Mouse (Mus musculus) forebrain, embryonic 16.5 days (tissue): ENCODE measurements around the gene Rps10. TPM values are rescaled to one million over a fixed set of nuclear protein-coding genes. Genes with fewer than 3 reads are reported as not detected.
A peak's percentile ranks its signal among the peaks of the same experiment; 100 is the strongest.

Source experiments
- ATAC-seq: fragments of 200-750 bp; cut with Nextera tagmentation; 2 replicates; pipeline ENCODE4 v1.8.0; 2017; ENCODE audit warnings: mild to moderate bottlenecking, moderate library complexity
- H3K27ac ChIP-seq: fragments of 300-500 bp; sonication (generic); 2 replicates; pipeline ENCODE4 v1.5.1; 2014; ENCODE audit warnings: low read length, control low read depth
- H3K27me3 ChIP-seq: fragments of 300-500 bp; sonication (generic); replicated peaks from 2 replicates; pipeline ENCODE4 v1.6.1; 2014; ENCODE audit warnings: low read length; ENCODE audit not compliant: control insufficient read depth, insufficient read depth
- H3K36me3 ChIP-seq: fragments of 300-500 bp; sonication (generic); 2 replicates; pipeline ENCODE4 v1.6.1; 2014; ENCODE audit not compliant: control insufficient read depth, insufficient read depth
- H3K4me1 ChIP-seq: fragments of 300-500 bp; sonication (generic); replicated peaks from 2 replicates; pipeline ENCODE4 v1.6.1; 2014; ENCODE audit warnings: low read length; ENCODE audit not compliant: control insufficient read depth, insufficient read depth
- H3K4me2 ChIP-seq: fragments of 300-500 bp; sonication (generic); 2 replicates; pipeline ENCODE4 v1.6.1; 2014; ENCODE audit warnings: mild to moderate bottlenecking, low read length, control low read depth
- H3K4me3 ChIP-seq: fragments of 300-500 bp; sonication (generic); replicated peaks from 2 replicates; pipeline ENCODE4 v1.5.1; 2014; ENCODE audit warnings: mild to moderate bottlenecking, low read length, control low read depth
- H3K9ac ChIP-seq: fragments of 300-500 bp; sonication (generic); replicated peaks from 2 replicates; pipeline ENCODE4 v1.6.1; 2014; ENCODE audit warnings: low read depth, low read length, control low read depth
- H3K9me3 ChIP-seq: fragments of 300-500 bp; sonication (generic); 2 replicates; pipeline ENCODE4 v1.6.1; 2016; ENCODE audit warnings: low read length; ENCODE audit not compliant: control insufficient read depth
- WGBS: fragments of 180-500 bp; shearing (Covaris S2); extraction: QIAGEN DNeasy Blood & Tissue Kit; methylation state at CpG from one replicate; pipeline ENCODE4 v1.1.7; 2014; 5-methylcytosine and 5-hydroxymethylcytosine counted together
- polyA plus RNA-seq: library from polyadenylated mRNA; unstranded; fragments of >200 nt; fragmentation: Nextera tagmentation; extraction: Ambion mirVana; gene quantifications from 2 replicates; pipeline ENCODE4 v1.2.1, GENCODE M21; 2015

The Rps10 gene
- polyA plus RNA-seq, 1 experiment from 2014 or later = 467 TPM

DNA sequence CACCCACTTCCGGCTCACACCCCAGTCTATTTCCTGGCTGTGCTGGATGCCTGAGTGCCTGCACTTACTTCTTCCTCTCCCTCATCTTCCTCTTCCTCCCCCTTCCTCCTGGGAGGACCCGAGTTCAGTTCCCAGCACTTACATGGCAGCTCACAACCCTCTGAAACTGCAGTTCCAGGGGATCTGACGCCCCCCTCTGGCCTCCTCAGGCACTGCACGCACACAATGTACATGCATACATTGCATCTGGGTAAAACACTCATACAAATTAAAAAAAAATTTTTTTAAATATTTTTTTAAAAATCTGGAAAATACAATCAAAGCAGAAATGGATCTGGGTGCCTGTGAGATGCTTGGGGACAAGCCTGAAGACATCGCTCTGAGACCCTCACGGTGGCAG, 35.3 kb upstream of the Rps10 start:
- Histone ChIP-seq H3K4me3 (no peak overlapping the region), H3K9me3 (no peaks in the 10 kb centered on the region), H3K9ac (no peak overlapping the region), H3K36me3 (no peaks in the 10 kb centered on the region), H3K27ac (no peak overlapping the region), H3K4me1 (peaks cover 11% of the 10 kb centered on the region), H3K4me2 (no peak overlapping the region), H3K27me3 (no peaks in the 10 kb centered on the region)
- ATAC-seq = no peak
- WGBS = 82% methylated on average over 6 of the region's 6 CpGs

- WGBS = 77% methylated on average over 7 of the region's 7 CpGs
- Histone ChIP-seq H3K4me3 (no peak overlapping the region), H3K27ac (no peak overlapping the region)
These were observed 22.3 kb upstream of the Rps10 start for GRCm38 (mm10) chr17:27658767-27659166.

DNA sequence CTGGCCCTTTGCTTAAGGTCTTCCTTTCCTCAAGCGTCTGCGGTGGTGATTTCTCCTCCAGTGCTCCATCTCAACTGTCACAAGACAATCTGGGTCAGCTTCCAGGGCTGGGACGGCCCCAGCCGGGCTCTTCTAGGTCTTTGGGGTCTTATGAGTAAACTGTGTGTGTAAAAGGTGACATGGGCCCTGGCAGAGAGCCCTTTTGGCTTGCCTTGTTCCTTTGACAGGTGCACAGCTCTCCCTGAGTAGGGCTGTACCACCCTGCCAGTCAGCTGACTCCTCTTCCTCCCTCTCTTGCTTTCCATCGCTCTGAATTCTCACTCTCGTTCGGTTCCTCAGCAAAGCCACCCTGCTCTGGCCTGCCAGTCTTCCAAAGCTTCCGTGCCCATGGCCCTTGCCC, 20.7 kb upstream of the Rps10 start:
- Histone ChIP-seq H3K9ac (no peak overlapping the region), H3K27ac (no peak overlapping the region), H3K4me2 (no peak overlapping the region), H3K36me3 (no peaks in the 10 kb centered on the region), H3K27me3 (no peaks in the 10 kb centered on the region), H3K4me3 (no peak overlapping the region), H3K4me1 (peaks cover 17% of the 10 kb centered on the region), H3K9me3 (no peaks in the 10 kb centered on the region)
- ATAC-seq = no peak
- 73% methylated on average over 8 of the region's 8 CpGs for WGBS

More at GRCm38 (mm10) chr17:27658767-27659166, 22.3 kb upstream of the Rps10 start:
- no peaks in the 10 kb centered on the region for H3K36me3 ChIP-seq
- H3K27me3 ChIP-seq = no peaks in the 10 kb centered on the region
- no peak for ATAC-seq
- H3K9ac ChIP-seq = no peak overlapping the region
- H3K9me3 ChIP-seq = no peaks in the 10 kb centered on the region
- H3K4me1 ChIP-seq = peaks cover 17% of the 10 kb centered on the region
- H3K4me2 ChIP-seq = no peak overlapping the region

DNA sequence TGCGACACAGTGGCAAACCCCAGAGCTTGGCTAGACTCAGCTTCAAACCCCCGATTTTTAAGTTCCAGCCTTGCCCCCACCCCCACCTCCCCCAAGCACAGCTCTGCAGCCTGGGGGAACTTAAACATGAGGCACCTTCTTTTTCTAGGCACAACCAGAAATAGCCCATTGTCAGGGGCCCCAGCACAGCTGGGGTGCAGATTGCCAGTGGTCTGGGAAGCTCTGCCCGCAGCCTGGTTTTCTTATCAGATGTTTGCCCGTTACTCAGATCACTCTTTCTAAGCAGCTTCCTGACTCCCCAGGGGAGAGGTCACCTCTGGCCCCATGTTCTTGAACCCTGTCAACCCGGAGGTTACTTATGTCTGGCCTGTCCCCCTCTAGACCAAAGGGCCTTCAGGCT, 19.9 kb upstream of the Rps10 start:
- H3K36me3 ChIP-seq = no peaks in the 10 kb centered on the region
- no peak for ATAC-seq
- H3K9me3 ChIP-seq = no peaks in the 10 kb centered on the region

DNA sequence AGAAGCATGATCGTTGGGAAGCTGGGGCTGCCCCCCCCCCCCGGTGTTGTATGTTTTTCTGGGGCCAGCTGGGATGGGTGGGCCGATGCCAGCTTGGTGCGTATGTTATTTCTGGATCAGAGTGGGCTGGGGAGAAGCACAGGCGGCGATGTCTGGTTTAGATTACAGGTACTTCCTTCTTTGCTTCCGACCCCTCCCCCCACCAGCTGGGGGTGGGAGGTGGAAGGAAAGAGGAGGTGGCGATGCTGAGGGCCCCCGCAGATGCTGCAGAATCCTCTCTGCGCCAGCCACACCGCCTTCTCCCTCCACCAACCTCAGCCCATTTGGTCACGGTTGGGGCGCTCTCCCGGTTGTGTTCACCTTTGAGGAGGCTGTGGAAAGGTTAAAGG, 19.5 kb upstream of the Rps10 start:
- H3K36me3 ChIP-seq = no peaks in the 10 kb centered on the region
- H3K27me3 ChIP-seq = no peaks in the 10 kb centered on the region
- 0 out of 2 replicates have a peak overlapping the region, but pooled peaks have one; percentile 3 for H3K27ac ChIP-seq
- WGBS = 4% methylated on average over 14 of the region's 14 CpGs
- H3K9ac ChIP-seq = peak overlapping the region; percentile 74
- peak; percentile 63 for ATAC-seq
- H3K4me3 ChIP-seq = peak overlapping the region; percentile 65
- H3K9me3 ChIP-seq = no peaks in the 10 kb centered on the region
- peaks cover 17% of the 10 kb centered on the region for H3K4me1 ChIP-seq
- H3K4me2 ChIP-seq = peak overlapping the region; percentile 89

More for the DNA sequence above, 19.9 kb upstream of the Rps10 start:
- H3K27ac ChIP-seq = 0 out of 2 replicates have a peak overlapping the region, but pooled peaks have one; percentile 3
- peak overlapping the region; percentile 65 for H3K4me3 ChIP-seq
- H3K27me3 ChIP-seq = no peaks in the 10 kb centered on the region
- H3K9ac ChIP-seq = peak overlapping the region; percentile 74
- H3K4me1 ChIP-seq = peaks cover 17% of the 10 kb centered on the region
- WGBS = 30% methylated on average over 5 of the region's 5 CpGs
- H3K4me2 ChIP-seq = peak overlapping the region; percentile 89

DNA sequence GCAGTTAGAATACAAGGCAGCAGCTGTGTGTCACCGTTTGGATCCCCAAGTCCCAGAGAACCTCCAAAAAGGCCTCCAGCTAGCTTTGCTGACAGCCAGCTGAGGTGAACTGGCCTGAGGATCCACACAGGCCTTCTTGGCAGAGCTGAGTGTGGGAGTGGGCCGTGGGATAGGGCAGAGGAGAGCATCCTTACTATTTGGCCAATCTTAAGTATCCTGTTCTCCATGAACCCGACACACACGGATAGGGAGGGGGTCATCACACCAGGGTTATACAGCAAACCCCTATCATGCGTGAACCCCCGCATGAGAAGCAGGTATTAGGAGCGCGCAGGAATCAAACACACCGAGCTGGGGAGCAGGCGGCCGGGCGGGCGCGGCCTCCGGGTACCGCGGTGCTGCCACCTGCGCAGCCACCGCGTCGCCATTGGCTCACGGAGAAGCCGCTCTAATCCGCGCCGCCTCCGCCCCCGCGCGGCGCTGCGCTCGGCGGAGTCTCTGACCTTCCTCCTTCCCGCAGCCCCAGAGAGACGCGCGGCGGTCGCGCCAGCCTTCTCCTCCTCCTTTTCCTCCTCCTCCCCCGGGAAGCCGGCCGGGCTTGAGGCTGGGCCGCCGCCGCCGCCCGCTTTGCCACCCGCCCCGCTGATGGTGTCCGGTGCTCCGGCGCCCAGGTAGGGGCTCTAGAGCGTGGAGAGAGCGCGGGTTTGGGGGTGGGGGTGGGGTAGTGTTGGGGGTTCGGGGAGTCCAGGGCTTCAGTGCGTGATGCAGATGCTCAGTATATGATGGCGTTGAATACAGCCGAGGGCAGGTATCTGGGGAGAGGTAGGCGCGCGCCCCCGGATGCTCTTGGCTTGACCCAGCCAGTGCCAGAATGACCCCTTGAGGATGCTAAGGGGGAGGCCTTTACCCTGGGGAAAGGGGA, 18.9 kb upstream of the Rps10 start, which contains the start of gene Pacsin1:
TSS of gene Pacsin1 (plus strand) at position 421 of the 922 bp plus-strand sequence.
- peak within 1 kb of the TSS; percentile 89 for H3K4me2 ChIP-seq
- peak; percentile 88 for ATAC-seq
- no peaks in the 10 kb centered on the region for H3K27me3 ChIP-seq
- H3K27ac ChIP-seq = peak within 1 kb of the TSS; percentile 22; the same call in 1 of the 2 replicates
- H3K4me3 ChIP-seq = peak within 1 kb of the TSS; percentile 65
- no peaks in the 10 kb centered on the region for H3K36me3 ChIP-seq
- no peaks in the 10 kb centered on the region for H3K9me3 ChIP-seq
- 1% methylated on average over 63 of the region's 65 CpGs for whole genome bisulfite sequencing
- H3K9ac ChIP-seq = peak within 1 kb of the TSS; percentile 74
- H3K4me1 ChIP-seq = peaks cover 17% of the 10 kb centered on the region

GRCm38 (mm10) chr17:27653253-27653959, 16.9 kb upstream of the Rps10 start:
- H3K4me2 ChIP-seq = no peak overlapping the region
- H3K4me1 ChIP-seq = peaks cover 17% of the 10 kb centered on the region
- H3K9ac ChIP-seq = no peak overlapping the region
- no peaks in the 10 kb centered on the region for H3K36me3 ChIP-seq
- H3K27me3 ChIP-seq = no peaks in the 10 kb centered on the region
- H3K9me3 ChIP-seq = no peaks in the 10 kb centered on the region
- ATAC-seq = no peak
- no peak overlapping the region for H3K4me3 ChIP-seq
- H3K27ac ChIP-seq = no peak overlapping the region
- WGBS = 83% methylated on average over 10 of the region's 10 CpGs

DNA sequence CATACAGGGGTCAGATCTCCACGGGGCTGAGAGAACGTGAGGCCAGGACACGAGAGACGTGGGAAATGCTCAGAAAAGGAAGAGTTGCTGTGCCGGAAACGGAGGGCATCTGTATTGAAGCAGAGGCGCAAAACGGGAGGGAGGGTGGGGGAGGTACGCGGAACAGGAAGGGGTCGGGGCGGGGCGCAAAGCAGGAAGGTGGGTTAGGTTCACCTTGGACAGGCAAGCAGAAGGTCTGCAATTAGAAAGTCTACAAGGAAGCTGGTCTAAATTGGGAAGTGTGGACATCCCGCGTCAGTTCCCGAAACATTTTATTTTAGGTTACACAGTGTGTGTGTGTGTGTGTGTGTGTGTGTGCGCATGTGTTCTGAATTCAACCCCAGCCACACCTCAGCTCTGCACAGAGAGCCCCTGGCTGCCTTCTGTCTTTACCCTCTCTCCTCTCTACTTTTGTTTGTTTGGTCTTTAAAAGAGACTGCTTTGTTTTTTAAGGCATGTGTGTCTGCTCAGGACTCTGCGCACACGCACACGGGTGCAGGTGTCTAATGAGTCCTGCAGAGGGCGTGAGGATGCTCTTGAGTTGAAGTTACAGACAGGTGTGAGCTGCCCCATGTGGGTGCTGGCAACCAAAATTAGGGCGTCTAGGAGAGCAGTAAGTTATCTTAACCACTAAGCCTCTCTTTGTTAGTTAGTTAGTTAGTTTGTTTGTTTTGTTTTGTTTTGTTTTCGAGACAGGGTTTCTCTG, 15.7 kb upstream of the Rps10 start:
- Histone ChIP-seq H3K4me1 (peaks cover 17% of the 10 kb centered on the region), H3K9me3 (no peaks in the 10 kb centered on the region), H3K36me3 (no peaks in the 10 kb centered on the region), H3K4me2 (no peak overlapping the region), H3K27me3 (no peaks in the 10 kb centered on the region), H3K27ac (no peak overlapping the region), H3K4me3 (no peak overlapping the region), H3K9ac (no peak overlapping the region)
- ATAC-seq = no peak
- 85% methylated on average over 23 of the region's 23 CpGs for WGBS

GRCm38 (mm10) chr17:27650586-27650985, 14.1 kb upstream of the Rps10 start:
- H3K4me2 ChIP-seq = no peak overlapping the region
- no peak overlapping the region for H3K9ac ChIP-seq
- no peaks in the 10 kb centered on the region for H3K27me3 ChIP-seq
- WGBS = 81% methylated on average over 13 of the region's 13 CpGs
- no peak for ATAC-seq
- no peaks in the 10 kb centered on the region for H3K9me3 ChIP-seq
- H3K4me1 ChIP-seq = peaks cover 7% of the 10 kb centered on the region; the same call in 1 of the 2 replicates
- H3K4me3 ChIP-seq = no peak overlapping the region
- H3K36me3 ChIP-seq = no peaks in the 10 kb centered on the region
- H3K27ac ChIP-seq = no peak overlapping the region
